Mouse (Mus musculus) midbrain, embryonic 13.5 days (tissue): Measurements from ENCODE around the gene Tmem30a. TPM values are rescaled to one million over a fixed set of nuclear protein-coding genes. Genes with fewer than 3 reads are reported as not detected.

Experiments
- ATAC-seq: fragments of 200-750 bp; cut with Nextera tagmentation; 2 replicates; pipeline ENCODE4 v1.8.0; 2017; ENCODE audit warnings: mild to moderate bottlenecking, moderate TSS enrichment, moderate library complexity
- H3K27ac ChIP-seq: fragments of 300-500 bp; sonication (generic); 2 replicates; pipeline ENCODE4 v1.5.1; 2015; ENCODE audit warnings: inconsistent platforms, mild to moderate bottlenecking, moderate library complexity
- H3K27me3 ChIP-seq: fragments of 300-500 bp; sonication (generic); 2 replicates; pipeline ENCODE4 v1.6.1; 2015; ENCODE audit warnings: mild to moderate bottlenecking, inconsistent platforms
- H3K36me3 ChIP-seq: fragments of 300-500 bp; sonication (generic); 2 replicates; pipeline ENCODE4 v1.6.1; 2015; ENCODE audit warnings: mild to moderate bottlenecking, inconsistent platforms
- H3K4me1 ChIP-seq: fragments of 300-500 bp; sonication (generic); replicated peaks from 2 replicates; pipeline ENCODE4 v1.6.1; 2015; ENCODE audit warnings: inconsistent platforms
- H3K4me2 ChIP-seq: fragments of 300-500 bp; sonication (generic); replicated peaks from 2 replicates; pipeline ENCODE4 v1.6.1; 2015; ENCODE audit warnings: moderate library complexity, mild to moderate bottlenecking, inconsistent platforms
- H3K4me3 ChIP-seq: fragments of 300-500 bp; sonication (generic); replicated peaks from 2 replicates; pipeline ENCODE4 v1.5.1; 2015; ENCODE audit warnings: mild to moderate bottlenecking, inconsistent platforms
- H3K9ac ChIP-seq: fragments of 300-500 bp; sonication (generic); replicated peaks from 2 replicates; pipeline ENCODE4 v1.6.1; 2015; ENCODE audit warnings: mild to moderate bottlenecking, inconsistent platforms
- H3K9me3 ChIP-seq: fragments of 300-500 bp; sonication (generic); 2 replicates; pipeline ENCODE4 v1.6.1; 2016; ENCODE audit warnings: mild to moderate bottlenecking, inconsistent platforms
- WGBS: fragments of 180-500 bp; shearing (Covaris S2); methylation state at CpG from one replicate; pipeline ENCODE4 v1.1.7; 2015; 5-methylcytosine and 5-hydroxymethylcytosine counted together
- polyA plus RNA-seq: library from polyadenylated mRNA; unstranded; fragments of >200 nt; fragmentation: Nextera tagmentation; extraction: Ambion mirVana; gene quantifications from 2 replicates; pipeline ENCODE4 v1.2.1, GENCODE M21; 2015

Tmem30a gene
- polyA plus RNA-seq, 1 experiment from 2014 or later = 109 TPM

- H3K4me2 ChIP-seq = no peak overlapping the region
- no peak for ATAC-seq
- WGBS = 92% methylated on average over 11 of the region's 11 CpGs
- no peaks in the 10 kb centered on the region for H3K27me3 ChIP-seq
- H3K9me3 ChIP-seq = no peaks in the 10 kb centered on the region; the same call in 1 of the 2 replicates
- no peak overlapping the region for H3K9ac ChIP-seq
- no peak overlapping the region for H3K4me3 ChIP-seq
- H3K27ac ChIP-seq = no peak overlapping the region
- H3K36me3 ChIP-seq = peaks cover 27% of the 10 kb centered on the region
- no peaks in the 10 kb centered on the region for H3K4me1 ChIP-seq
Measured at GRCm38 (mm10) chr9:79816013-79816412, 22.7 kb upstream of the Tmem30a start.

GRCm38 (mm10) chr9:79814592-79814991 lies 21.3 kb upstream of the Tmem30a start:
- Histone ChIP-seq H3K27ac (no peak overlapping the region), H3K9me3 (no peaks in the 10 kb centered on the region; the same call in 1 of the 2 replicates), H3K4me3 (no peak overlapping the region), H3K36me3 (peaks cover 21% of the 10 kb centered on the region), H3K4me2 (no peak overlapping the region), H3K9ac (no peak overlapping the region), H3K4me1 (no peaks in the 10 kb centered on the region), H3K27me3 (no peaks in the 10 kb centered on the region)
- no peak for ATAC-seq
- WGBS = 89% methylated on average over 4 of the region's 4 CpGs

- 81% methylated on average over 10 of the region's 11 CpGs for WGBS
- Histone ChIP-seq H3K4me3 (no peak overlapping the region), H3K9ac (no peak overlapping the region), H3K4me1 (no peaks in the 10 kb centered on the region), H3K27me3 (no peaks in the 10 kb centered on the region), H3K9me3 (no peaks in the 10 kb centered on the region), H3K36me3 (no peaks in the 10 kb centered on the region), H3K4me2 (no peak overlapping the region), H3K27ac (no peak overlapping the region)
- ATAC-seq = no peak
Measured at GRCm38 (mm10) chr9:79810969-79811902, 17.9 kb upstream of the Tmem30a start.

- Histone ChIP-seq H3K27me3 (no peaks in the 10 kb centered on the region), H3K9ac (no peak overlapping the region), H3K4me3 (no peak overlapping the region), H3K27ac (no peak overlapping the region), H3K9me3 (no peaks in the 10 kb centered on the region), H3K36me3 (no peaks in the 10 kb centered on the region), H3K4me1 (no peaks in the 10 kb centered on the region), H3K4me2 (no peak overlapping the region)
- ATAC-seq = no peak
- WGBS = 85% methylated on average over 3 of the region's 3 CpGs
Measured at GRCm38 (mm10) chr9:79810534-79810933, 17.2 kb upstream of the Tmem30a start.

- Histone ChIP-seq H3K27me3 (no peaks in the 10 kb centered on the region), H3K4me1 (no peaks in the 10 kb centered on the region), H3K9me3 (no peaks in the 10 kb centered on the region), H3K27ac (no peak overlapping the region), H3K9ac (no peak overlapping the region), H3K4me3 (no peak overlapping the region), H3K36me3 (no peaks in the 10 kb centered on the region), H3K4me2 (no peak overlapping the region)
- ATAC-seq = no peak
- WGBS = 79% methylated on average over 6 of the region's 6 CpGs
Measured at GRCm38 (mm10) chr9:79809411-79809810, 16.1 kb upstream of the Tmem30a start.

GRCm38 (mm10) chr9:79807178-79807577 lies 13.9 kb upstream of the Tmem30a start:
- Histone ChIP-seq H3K27ac (no peak overlapping the region), H3K4me2 (no peak overlapping the region), H3K4me3 (no peak overlapping the region), H3K27me3 (no peaks in the 10 kb centered on the region), H3K9ac (no peak overlapping the region), H3K9me3 (no peaks in the 10 kb centered on the region), H3K36me3 (no peaks in the 10 kb centered on the region), H3K4me1 (no peaks in the 10 kb centered on the region)
- WGBS = 65% methylated on average over 4 of the region's 4 CpGs
- ATAC-seq = no peak

- no peak overlapping the region for H3K4me3 ChIP-seq
- no peak overlapping the region for H3K9ac ChIP-seq
- ATAC-seq = peak; percentile 72; the same call in 1 of the 2 replicates
- WGBS = 48% methylated on average over 12 of the region's 12 CpGs
- H3K36me3 ChIP-seq = no peaks in the 10 kb centered on the region
- H3K27me3 ChIP-seq = no peaks in the 10 kb centered on the region
- H3K4me1 ChIP-seq = no peaks in the 10 kb centered on the region
- H3K27ac ChIP-seq = no peak overlapping the region
- no peaks in the 10 kb centered on the region for H3K9me3 ChIP-seq
- H3K4me2 ChIP-seq = no peak overlapping the region
Measured at GRCm38 (mm10) chr9:79806317-79807075, 13.2 kb upstream of the Tmem30a start.

GRCm38 (mm10) chr9:79805426-79805825 lies 12.1 kb upstream of the Tmem30a start:
- 88% methylated on average over 10 of the region's 10 CpGs for WGBS
- Histone ChIP-seq H3K27ac (no peak overlapping the region), H3K9me3 (no peaks in the 10 kb centered on the region), H3K36me3 (no peaks in the 10 kb centered on the region), H3K4me3 (no peak overlapping the region), H3K4me1 (no peaks in the 10 kb centered on the region), H3K9ac (no peak overlapping the region), H3K4me2 (no peak overlapping the region), H3K27me3 (no peaks in the 10 kb centered on the region)
- no peak for ATAC-seq

- Histone ChIP-seq H3K27me3 (no peaks in the 10 kb centered on the region), H3K4me2 (no peak overlapping the region), H3K9ac (no peak overlapping the region), H3K4me3 (no peak overlapping the region), H3K27ac (no peak overlapping the region), H3K9me3 (no peaks in the 10 kb centered on the region), H3K36me3 (no peaks in the 10 kb centered on the region), H3K4me1 (peaks cover 8% of the 10 kb centered on the region)
- 68% methylated on average over 7 of the region's 7 CpGs for WGBS
- ATAC-seq = no peak
Measured at GRCm38 (mm10) chr9:79796461-79797135, 3.3 kb upstream of the Tmem30a start.

GRCm38 (mm10) chr9:79795076-79795475 lies 1.8 kb upstream of the Tmem30a start:
- no peak for ATAC-seq
- no peaks in the 10 kb centered on the region for H3K36me3 ChIP-seq
- 85% methylated on average over 1 of the region's 1 CpGs for WGBS

GRCm38 (mm10) chr9:79785794-79786085 lies 7.6 kb downstream of the Tmem30a start:
- no peak for ATAC-seq
- WGBS = 80% methylated on average over 2 of the region's 2 CpGs
- no peaks in the 10 kb centered on the region for H3K9me3 ChIP-seq
- no peak overlapping the region for H3K27ac ChIP-seq
- no peak overlapping the region for H3K4me3 ChIP-seq
- no peaks in the 10 kb centered on the region for H3K36me3 ChIP-seq
- H3K4me1 ChIP-seq = peaks cover 33% of the 10 kb centered on the region
- H3K9ac ChIP-seq = no peak overlapping the region
- H3K4me2 ChIP-seq = no peak overlapping the region
- no peaks in the 10 kb centered on the region for H3K27me3 ChIP-seq

More at GRCm38 (mm10) chr9:79795076-79795475, 1.8 kb upstream of the Tmem30a start:
- Histone ChIP-seq H3K27me3 (no peaks in the 10 kb centered on the region), H3K4me3 (no peak overlapping the region), H3K9ac (no peak overlapping the region), H3K27ac (no peak overlapping the region), H3K9me3 (no peaks in the 10 kb centered on the region), H3K4me1 (peaks cover 18% of the 10 kb centered on the region), H3K4me2 (no peak overlapping the region)
